Mouse (Mus musculus) layer of hippocampus, postnatal 25 days (tissue): ENCODE measurements at regions not wholly inside any gene's neighbourhood (a gene's known extent, or its start where the extent isn't known, plus 50 kb on each side); places are given as distances from the start of the nearest gene placed in this dataset.

Source experiments
- DNase-seq, 2 experiments: peaks; one replicate each; pipeline ENCODE4 v3.0.0; 2022; ENCODE audit warnings: mixed read lengths in 2 of 2, low spot score in 1 of 2; ENCODE audit errors: extremely low spot score in 1 of 2

- DNase-seq, result no peak
These were observed 181.8 kb downstream of the Fam169b start for GRCm38 (mm10) chr7:68455451-68455850.

DNA sequence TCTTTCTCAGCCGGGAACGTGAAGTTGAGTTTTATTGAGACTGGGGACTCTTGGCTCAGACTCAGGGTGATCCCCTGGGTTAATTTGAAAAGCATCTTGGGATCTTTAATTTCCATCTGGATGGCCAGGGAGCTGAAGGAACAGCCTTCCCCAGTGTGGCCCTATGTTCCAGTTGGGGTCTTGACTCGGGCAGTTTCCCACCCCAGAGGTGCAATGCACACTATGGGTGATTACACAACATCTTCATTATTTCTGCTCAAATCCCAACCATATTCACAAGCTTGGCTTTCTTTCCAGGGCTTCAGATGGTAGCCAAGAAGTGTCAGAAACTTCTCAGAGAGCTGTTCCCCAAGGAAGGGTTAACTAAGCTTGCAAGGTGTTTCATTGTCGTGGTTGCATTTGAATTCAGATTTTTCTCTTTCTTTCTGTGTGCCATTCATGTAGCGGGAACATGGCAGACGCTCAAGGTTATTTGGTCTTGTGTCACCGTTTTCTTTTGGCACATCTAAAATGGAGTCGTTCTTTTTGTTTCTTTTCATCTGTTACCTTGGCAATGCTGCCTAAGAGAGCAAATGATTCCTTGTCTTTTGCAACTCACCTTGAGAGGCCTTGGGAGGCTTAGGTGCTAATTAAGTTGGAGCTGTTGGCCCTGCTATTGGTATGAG lies 179.5 kb downstream of the Fam169b start:
- DNase-seq, result no peak

DNA sequence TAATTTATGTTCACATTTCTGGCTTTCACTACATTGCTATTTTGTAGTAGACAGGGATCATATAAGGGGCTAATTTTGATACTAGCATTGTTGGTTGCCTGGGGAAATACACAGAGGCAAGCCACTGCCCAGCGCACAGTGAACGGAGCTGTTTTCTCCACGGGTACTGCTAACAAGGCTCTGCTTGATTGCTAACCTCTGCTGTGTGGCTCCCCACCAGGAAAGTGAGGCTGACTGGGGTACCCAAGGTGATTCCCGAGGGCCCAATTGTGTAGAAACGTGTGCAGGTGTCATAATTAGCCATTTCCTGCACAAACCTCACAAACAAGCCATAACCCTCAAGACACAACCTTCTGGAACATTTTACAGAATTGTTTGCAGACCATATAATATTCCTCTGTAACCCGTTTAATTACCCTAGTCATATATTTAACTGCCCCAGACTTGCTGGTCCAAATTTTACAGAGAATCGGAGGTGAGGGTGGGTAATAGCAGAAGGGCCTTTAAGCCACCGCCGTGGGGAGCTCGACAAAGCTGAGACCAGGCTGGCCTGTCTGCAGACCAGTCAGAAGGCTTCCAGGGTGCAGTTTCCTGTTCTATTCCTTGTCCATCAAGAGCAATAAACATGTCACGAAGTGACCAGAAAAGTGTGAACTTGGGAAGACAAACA lies 170.9 kb downstream of the Fam169b start:
- no peak for DNase-seq

- no peak for DNase-seq
These were observed 167.1 kb downstream of the Fam169b start for GRCm38 (mm10) chr7:68440661-68441150.

DNA sequence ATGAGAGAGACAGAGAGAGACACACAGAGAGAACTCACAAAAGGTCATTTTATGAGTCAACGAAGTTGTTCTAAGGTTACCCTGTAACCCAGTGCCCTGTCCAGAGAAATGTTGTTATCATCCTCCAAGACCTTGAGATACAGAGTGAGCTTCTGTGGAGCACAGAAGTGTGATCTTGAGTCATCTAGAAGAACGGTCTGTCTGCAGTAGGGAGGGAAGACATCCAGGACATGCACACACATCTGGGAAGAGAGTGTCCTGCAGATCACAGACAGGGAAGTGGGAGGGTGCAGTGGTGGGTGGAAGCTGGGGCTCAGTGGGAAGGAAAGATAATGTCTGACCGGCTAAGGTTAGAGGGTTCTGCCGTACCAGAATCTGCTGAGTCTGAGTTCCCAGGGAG lies 155.3 kb downstream of the Fam169b start:
- DNase-seq, result no peak

DNA sequence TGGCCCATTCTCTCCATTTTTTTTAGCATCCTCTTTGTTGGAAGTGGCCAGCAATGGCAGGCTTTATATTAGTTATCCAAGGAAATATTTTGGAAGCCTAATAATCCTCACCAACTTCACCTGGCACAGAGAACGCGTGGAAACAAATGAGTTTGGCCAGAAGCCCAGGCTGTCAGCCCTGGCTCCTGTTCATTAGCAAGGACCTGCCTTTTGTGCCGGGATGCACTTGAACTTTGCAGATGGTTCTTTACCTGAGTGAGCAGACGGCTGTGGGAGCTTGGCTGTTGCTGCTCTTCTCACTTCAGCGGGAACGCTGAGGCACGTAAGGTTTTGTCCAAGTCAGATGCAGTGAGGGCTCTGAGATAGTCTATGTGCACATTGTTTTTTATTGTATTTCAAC lies 142.3 kb downstream of the Fam169b start:
- no peak for DNase-seq

- DNase-seq, result no peak
These were observed 139.1 kb downstream of the Fam169b start for GRCm38 (mm10) chr7:68412786-68413185.
